In genomic region chr4:137546003-137546525, GRCm38 (mm10) we compare ENCODE assay signal across 7 mouse cellular contexts. TPM values are rescaled to one million over a fixed set of nuclear protein-coding genes. Genes with fewer than 3 reads are reported as not detected.
A peak's percentile ranks its signal among the peaks of the same experiment; 100 is the strongest.
DNase-seq lines count a peak whose midpoint lies in the region; ATAC-seq and TF ChIP-seq lines count a peak whose summit lies in the region.

No protein-coding gene starts in this region.

- peak; percentile 38 for DNase-seq in layer of hippocampus, adult 11-12 months (ENCODE audit: low spot score)
- DNase-seq in layer of hippocampus, postnatal 36 days: no peak
- peak; percentile 45 for DNase-seq in MN1 (ENCODE audit: low spot score)
- peak; percentile 73 for DNase-seq in brain, embryonic 14.5 days (ENCODE audit: low read depth)
- peak; percentile 33 to 48 for DNase-seq in lung, adult 18-20 months
- DNase-seq in thymus, postnatal 4 days: peak; percentile 72

- TF ChIP-seq CTCF in brain, embryonic 14.5 days (IDR thresholded peaks at IDR 0.05; ENCODE audit: borderline replicate concordance, extremely low read depth, insufficient read depth, insufficient read length): peak; percentile 70

- TF ChIP-seq POLR2A in brain, embryonic 14.5 days (IDR thresholded peaks at IDR 0.05; ENCODE audit: borderline replicate concordance, extremely low read depth, insufficient read depth, insufficient read length, poor library complexity, severe bottlenecking): no peak

- ATAC-seq in granulocyte monocyte progenitor cell, adult 5-6 weeks (replicated peaks; ENCODE audit: poor library complexity, severe bottlenecking): peak; percentile 37; the same call in 1 of the 2 replicates

RNA-seq across cellular contexts. Expression of gene Ldlrad2, which starts 28.3 kb away (rescaled TPM):
- total RNA-seq in layer of hippocampus, postnatal 36 days (2021): not detected
- polyA plus RNA-seq in brain, embryonic 14.5 days (2012; rRNA removed): not detected in 2 replicates
- not detected in 2 replicates for total RNA-seq in granulocyte monocyte progenitor cell, adult 5-6 weeks (2014; fragmentation: Nextera tagmentation)
- not detected in 2 replicates for total RNA-seq in granulocyte monocyte progenitor cell, adult 5-6 weeks (2017)

RNA-seq across cellular contexts. Expression of gene Usp48, which starts 47.5 kb away (rescaled TPM):
- 100 to 1,000 TPM; 128 to 141 TPM for total RNA-seq in layer of hippocampus, postnatal 36 days (2021)
- polyA plus RNA-seq in brain, embryonic 14.5 days (2012; rRNA removed): 134 and 146 TPM in 2 replicates
- total RNA-seq in granulocyte monocyte progenitor cell, adult 5-6 weeks (2014; fragmentation: Nextera tagmentation): 76.3 and 119 TPM in 2 replicates
- 132 and 151 TPM in 2 replicates for total RNA-seq in granulocyte monocyte progenitor cell, adult 5-6 weeks (2017)

Comparison
In these comparisons a context has a peak if more than half of its experiments do, and no peak if none do; other contexts are left out.
1. DNase-seq: peak in layer of hippocampus, adult 11-12 months (single experiment), MN1 (single experiment), brain, embryonic 14.5 days (single experiment), lung, adult 18-20 months (2 of 2) and thymus, postnatal 4 days (single experiment); none in layer of hippocampus, postnatal 36 days (0 of 2).